Mouse (Mus musculus): ENCODE results near the gene Rnf150. TPM values are rescaled to one million over a fixed set of nuclear protein-coding genes. Genes with fewer than 3 reads are reported as not detected.
A peak's percentile ranks its signal among the peaks of the same experiment; 100 is the strongest.

The Rnf150 gene
- polyA plus RNA-seq, 1 experiment from 2014 or later: 2.1 TPM

DNA sequence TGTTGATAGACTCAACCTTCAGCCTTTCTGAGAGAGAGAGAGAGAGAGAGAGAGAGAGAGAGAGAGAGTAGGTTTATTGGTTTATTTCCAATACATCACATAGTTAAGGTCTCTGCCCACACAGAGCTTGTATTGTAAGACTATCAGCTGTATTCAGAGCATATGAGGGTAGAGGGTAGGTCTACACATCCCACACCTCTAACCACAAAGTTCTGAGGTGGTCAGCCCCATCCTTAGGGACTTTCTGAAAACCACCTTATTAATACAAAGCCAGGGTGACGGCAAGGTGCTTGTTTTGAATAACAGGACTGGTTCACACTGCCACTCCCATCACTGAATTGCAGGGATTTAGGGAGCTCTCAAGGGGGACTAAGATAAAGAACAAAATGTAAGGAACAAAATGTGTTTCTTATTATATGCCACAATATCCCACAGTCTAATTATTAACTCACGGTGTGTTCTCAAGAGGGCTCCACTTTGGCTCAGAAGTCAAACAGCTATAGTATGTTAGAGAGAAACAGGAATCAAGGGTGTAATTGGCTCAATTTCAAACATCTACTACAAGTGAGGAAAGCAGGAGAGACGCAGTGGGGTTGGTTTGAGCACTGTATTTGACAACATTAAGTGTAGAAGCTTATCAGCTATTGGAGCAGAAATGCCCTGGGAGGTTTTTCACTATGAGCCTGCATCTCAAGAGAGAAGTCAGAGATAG, 132.7 kb downstream of the Rnf150 start:
- no peak for ATAC-seq (ENCODE audit: low FRiP score, low read depth)
- H3K4me2 ChIP-seq: no peak overlapping the region
- H3K9ac ChIP-seq: no peak overlapping the region
- H3K27ac ChIP-seq (replicated peaks): no peak overlapping the region
- no peaks in the 10 kb centered on the region for H3K4me1 ChIP-seq (replicated peaks)
- no peaks in the 10 kb centered on the region for H3K27me3 ChIP-seq
- no peak overlapping the region for H3K4me3 ChIP-seq
- H3K36me3 ChIP-seq: no peaks in the 10 kb centered on the region
- no peaks in the 10 kb centered on the region for H3K9me3 ChIP-seq
- 73% methylated on average over 3 of the region's 3 CpGs for WGBS

DNA sequence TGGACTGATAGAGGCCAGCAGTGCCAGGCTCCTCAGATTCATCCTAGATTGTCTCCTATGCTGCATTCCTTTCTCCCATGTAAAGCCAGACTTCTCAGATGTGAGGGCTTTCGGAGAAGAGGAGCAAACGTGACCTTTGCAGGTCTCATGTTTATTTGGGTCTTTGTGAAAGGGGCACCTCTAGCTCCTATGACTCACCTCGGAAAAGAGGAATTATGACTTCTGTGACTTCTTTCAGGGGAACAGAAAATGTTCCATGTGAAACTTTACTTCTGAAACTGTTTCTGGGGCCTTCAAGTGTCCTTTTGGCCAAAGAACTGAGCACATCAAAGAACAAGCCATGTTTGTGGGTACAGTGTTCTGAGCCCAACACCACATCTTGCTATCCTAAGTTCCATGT, 133.7 kb downstream of the Rnf150 start:
- Histone ChIP-seq H3K4me3 (no peak overlapping the region), H3K4me1 (replicated peaks) (no peaks in the 10 kb centered on the region), H3K9me3 (no peaks in the 10 kb centered on the region), H3K9ac (no peak overlapping the region), H3K4me2 (no peak overlapping the region), H3K27me3 (no peaks in the 10 kb centered on the region), H3K27ac (replicated peaks) (no peak overlapping the region), H3K36me3 (no peaks in the 10 kb centered on the region)
- 88% methylated on average over 3 of the region's 3 CpGs for WGBS
- ATAC-seq (ENCODE audit: low FRiP score, low read depth): no peak

DNA sequence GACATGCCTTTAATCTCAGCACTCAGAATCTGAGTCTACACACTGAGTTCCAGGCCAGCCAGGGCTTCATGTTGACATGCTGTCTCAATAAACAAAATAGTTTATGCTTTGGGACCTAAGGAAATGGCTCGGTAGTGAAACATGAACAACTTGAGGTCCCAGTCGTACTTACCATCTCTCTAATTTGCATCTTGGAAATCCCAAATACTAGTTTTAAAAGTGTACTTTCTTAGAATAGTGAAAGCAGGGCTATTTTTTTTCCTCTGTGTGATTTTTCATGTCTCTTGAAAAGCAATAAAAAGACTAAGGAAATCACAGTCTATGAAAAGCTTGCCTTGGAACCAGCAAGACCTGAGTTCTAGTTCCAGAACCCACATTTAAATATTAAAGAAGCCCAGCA, 135.6 kb downstream of the Rnf150 start:
- Histone ChIP-seq H3K36me3 (peaks cover 5% of the 10 kb centered on the region; the same call in 1 of the 2 replicates), H3K27me3 (no peaks in the 10 kb centered on the region), H3K4me3 (no peak overlapping the region), H3K9me3 (no peaks in the 10 kb centered on the region), H3K4me2 (no peak overlapping the region), H3K4me1 (replicated peaks) (no peaks in the 10 kb centered on the region), H3K9ac (no peak overlapping the region), H3K27ac (replicated peaks) (no peak overlapping the region)
- 93% methylated on average over 2 of the region's 2 CpGs for WGBS
- ATAC-seq (ENCODE audit: low FRiP score, low read depth): no peak

DNA sequence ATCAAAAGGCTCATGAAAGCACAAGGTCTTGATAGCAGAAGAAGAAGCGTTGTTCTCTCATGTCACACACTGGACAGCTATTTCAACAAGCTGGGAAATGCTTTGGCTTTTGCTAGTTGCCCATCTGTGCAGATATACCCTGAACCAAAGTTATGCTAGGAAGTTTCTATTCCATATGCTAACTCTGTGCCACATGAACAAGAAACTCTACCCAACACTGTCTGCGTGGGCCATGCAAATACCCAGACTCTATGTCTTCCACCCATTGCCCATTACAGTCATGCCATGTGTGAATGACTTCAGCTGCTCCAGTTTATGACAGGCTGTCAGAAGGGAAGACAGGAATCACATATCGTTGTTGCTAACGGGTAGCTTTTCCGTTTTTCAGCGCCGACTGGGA, 140.0 kb downstream of the Rnf150 start:
- no peak overlapping the region for H3K4me2 ChIP-seq
- 94% methylated on average over 7 of the region's 7 CpGs for WGBS
- no peak overlapping the region for H3K4me3 ChIP-seq
- no peaks in the 10 kb centered on the region for H3K27me3 ChIP-seq
- no peak overlapping the region for H3K27ac ChIP-seq (replicated peaks)
- no peak for ATAC-seq (ENCODE audit: low FRiP score, low read depth)
- no peak overlapping the region for H3K9ac ChIP-seq
- H3K36me3 ChIP-seq: peaks cover 16% of the 10 kb centered on the region; the same call in 1 of the 2 replicates
- H3K9me3 ChIP-seq: no peaks in the 10 kb centered on the region
- no peaks in the 10 kb centered on the region for H3K4me1 ChIP-seq (replicated peaks)

DNA sequence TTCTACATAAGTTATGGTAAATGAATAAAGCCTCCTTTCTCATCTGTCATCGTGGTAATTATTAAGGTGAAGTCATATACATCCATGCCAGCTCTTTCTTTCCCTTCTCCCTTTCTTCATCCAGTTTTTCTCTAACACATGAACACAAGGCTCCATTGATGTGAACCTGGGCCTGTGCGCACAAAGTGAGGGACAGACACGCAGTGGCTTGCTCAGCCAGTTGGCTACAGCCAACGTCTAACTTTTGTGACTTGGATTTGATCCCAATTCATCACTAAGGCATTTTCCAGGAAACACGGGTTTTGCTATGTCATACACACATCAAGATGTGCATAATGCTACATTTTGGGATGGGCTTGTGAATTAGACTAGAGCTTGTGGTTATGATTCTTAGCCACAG, 146.3 kb downstream of the Rnf150 start:
- Histone ChIP-seq H3K4me3 (no peak overlapping the region), H3K4me1 (replicated peaks) (no peaks in the 10 kb centered on the region), H3K36me3 (peaks cover 7% of the 10 kb centered on the region; the same call in 1 of the 2 replicates), H3K27me3 (no peaks in the 10 kb centered on the region), H3K9ac (no peak overlapping the region), H3K4me2 (no peak overlapping the region), H3K9me3 (no peaks in the 10 kb centered on the region), H3K27ac (replicated peaks) (no peak overlapping the region)
- WGBS: 90% methylated on average over 5 of the region's 5 CpGs
- no peak for ATAC-seq (ENCODE audit: low FRiP score, low read depth)

DNA sequence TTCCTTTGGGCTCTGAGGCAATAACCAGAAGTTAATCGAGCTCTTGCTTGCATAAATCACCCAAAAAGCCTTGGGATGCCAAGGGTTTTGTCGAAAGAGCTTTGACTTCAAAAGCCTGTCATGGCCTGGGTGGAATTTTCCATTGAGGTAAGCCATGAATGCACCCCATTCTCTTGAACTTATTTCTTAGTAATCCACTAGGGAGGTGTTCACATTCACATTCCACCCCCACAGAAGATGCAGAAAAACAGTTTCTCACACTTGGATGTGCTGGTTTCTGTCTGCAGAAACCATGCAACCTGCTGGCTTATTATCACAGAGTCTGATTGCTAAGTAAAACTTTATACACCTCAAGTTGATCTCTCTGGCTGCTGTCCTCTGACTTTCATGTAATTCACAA, 148.1 kb downstream of the Rnf150 start:
- Histone ChIP-seq H3K27ac (replicated peaks) (no peak overlapping the region), H3K27me3 (no peaks in the 10 kb centered on the region), H3K4me2 (no peak overlapping the region), H3K9me3 (no peaks in the 10 kb centered on the region), H3K4me3 (no peak overlapping the region), H3K9ac (no peak overlapping the region), H3K4me1 (replicated peaks) (no peaks in the 10 kb centered on the region), H3K36me3 (peaks cover 7% of the 10 kb centered on the region; the same call in 1 of the 2 replicates)
- 69% methylated on average over 2 of the region's 2 CpGs for WGBS
- ATAC-seq (ENCODE audit: low FRiP score, low read depth): no peak

DNA sequence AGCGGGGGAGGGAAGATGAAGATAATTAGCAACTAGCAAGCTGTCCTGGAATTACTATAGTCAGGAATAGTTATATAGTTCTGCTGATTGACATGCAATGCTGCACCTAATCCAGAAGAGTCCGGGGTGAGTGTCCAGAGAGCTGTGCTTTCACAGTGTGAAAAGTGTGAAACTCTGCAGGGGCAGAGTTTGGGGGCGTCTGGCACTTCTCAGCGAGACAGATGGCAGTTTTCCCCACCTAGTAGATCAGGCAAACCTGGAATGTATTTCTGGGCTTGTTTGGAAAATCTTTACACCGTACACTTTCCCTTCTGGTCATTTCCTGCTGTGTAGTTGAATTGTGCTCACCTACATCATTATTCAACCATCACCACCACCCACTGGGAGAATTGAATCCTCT, 148.6 kb downstream of the Rnf150 start:
- no peak overlapping the region for H3K9ac ChIP-seq
- ATAC-seq (ENCODE audit: low FRiP score, low read depth): no peak
- no peak overlapping the region for H3K27ac ChIP-seq (replicated peaks)
- no peak overlapping the region for H3K4me2 ChIP-seq
- no peaks in the 10 kb centered on the region for H3K27me3 ChIP-seq
- no peaks in the 10 kb centered on the region for H3K9me3 ChIP-seq
- no peaks in the 10 kb centered on the region for H3K4me1 ChIP-seq (replicated peaks)
- whole genome bisulfite sequencing: 47% methylated on average over 5 of the region's 5 CpGs
- H3K36me3 ChIP-seq: 0 out of 2 replicates have a peak, but pooled peaks cover 2% of the 10 kb centered on the region
- no peak overlapping the region for H3K4me3 ChIP-seq

DNA sequence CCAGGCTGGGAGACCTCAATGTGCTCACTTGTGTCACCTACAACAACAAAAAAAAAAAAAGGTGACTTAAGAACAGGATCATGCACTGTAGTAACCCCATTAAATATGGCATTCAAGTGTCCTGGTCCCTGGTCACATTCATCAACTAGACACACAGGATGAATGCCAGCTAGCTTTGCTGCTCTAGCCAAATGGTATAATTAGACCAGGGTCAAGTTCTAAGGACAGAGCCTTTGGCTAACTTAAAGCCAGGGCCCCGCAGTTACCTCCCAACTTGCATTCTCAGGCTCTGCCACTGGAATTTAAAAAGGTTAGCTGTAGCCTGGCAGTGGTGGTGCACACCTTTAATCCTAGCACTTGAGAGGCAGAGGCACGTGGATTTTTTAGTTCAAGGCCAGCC, 165.1 kb downstream of the Rnf150 start:
- no peak for ATAC-seq (ENCODE audit: low FRiP score, low read depth)
- H3K9ac ChIP-seq: no peak overlapping the region
- no peaks in the 10 kb centered on the region for H3K4me1 ChIP-seq (replicated peaks)
- H3K4me3 ChIP-seq: no peak overlapping the region
- H3K9me3 ChIP-seq: no peaks in the 10 kb centered on the region
- H3K27ac ChIP-seq (replicated peaks): no peak overlapping the region
- WGBS: 70% methylated on average over 2 of the region's 2 CpGs
- no peaks in the 10 kb centered on the region for H3K27me3 ChIP-seq
- H3K36me3 ChIP-seq: no peaks in the 10 kb centered on the region
- H3K4me2 ChIP-seq: no peak overlapping the region

DNA sequence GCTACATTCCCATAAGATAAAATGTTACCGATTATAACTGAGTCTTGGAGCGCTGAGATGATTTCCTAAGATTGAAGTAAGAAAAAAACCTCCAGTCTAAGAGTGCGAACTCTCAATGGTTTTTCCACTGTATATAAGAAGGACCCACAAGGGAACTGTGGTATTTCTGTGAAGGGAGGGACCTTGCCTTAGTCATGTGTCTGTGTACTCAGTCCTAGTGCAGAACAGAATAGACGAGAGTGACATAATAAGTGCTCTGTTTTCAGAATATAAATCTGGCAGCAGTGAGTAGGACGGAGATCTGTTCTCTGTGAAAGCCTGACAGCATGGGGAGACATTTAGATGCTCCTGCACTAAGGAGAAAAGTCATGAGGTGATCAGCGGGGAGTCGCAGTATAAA, 169.6 kb downstream of the Rnf150 start:
- Histone ChIP-seq H3K9me3 (no peaks in the 10 kb centered on the region), H3K9ac (no peak overlapping the region), H3K27me3 (no peaks in the 10 kb centered on the region), H3K27ac (replicated peaks) (no peak overlapping the region), H3K4me1 (replicated peaks) (no peaks in the 10 kb centered on the region), H3K4me2 (no peak overlapping the region), H3K4me3 (no peak overlapping the region), H3K36me3 (no peaks in the 10 kb centered on the region; the same call in 1 of the 2 replicates)
- 59% methylated on average over 5 of the region's 7 CpGs for WGBS
- peak; percentile 29; the same call in 1 of the 2 replicates for ATAC-seq (ENCODE audit: low FRiP score, low read depth)

DNA sequence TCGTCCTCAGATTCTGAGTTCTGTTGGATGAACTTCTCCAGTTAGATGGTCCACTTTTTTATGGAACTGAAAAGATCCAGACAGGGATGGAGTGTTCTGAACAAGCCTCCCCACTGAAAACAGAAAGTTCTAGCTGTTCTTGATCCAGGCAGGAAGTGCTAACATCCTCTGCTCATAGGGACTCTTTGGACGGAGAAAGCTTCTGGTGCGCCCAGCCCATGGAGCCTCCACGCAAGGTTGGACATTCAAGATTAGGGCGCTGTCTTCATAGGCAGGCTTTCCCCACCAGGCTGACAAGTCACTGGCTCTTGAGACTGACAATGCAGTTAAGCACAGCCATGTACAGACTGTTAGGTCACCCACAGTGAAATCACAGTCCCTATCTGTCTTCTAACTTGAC, 172.0 kb downstream of the Rnf150 start:
- H3K4me1 ChIP-seq (replicated peaks): no peaks in the 10 kb centered on the region
- H3K27me3 ChIP-seq: no peaks in the 10 kb centered on the region
- no peak overlapping the region for H3K27ac ChIP-seq (replicated peaks)
- no peaks in the 10 kb centered on the region for H3K9me3 ChIP-seq
- H3K9ac ChIP-seq: no peak overlapping the region
- no peaks in the 10 kb centered on the region; the same call in 1 of the 2 replicates for H3K36me3 ChIP-seq
- no peak for ATAC-seq (ENCODE audit: low FRiP score, low read depth)
- no peak overlapping the region for H3K4me3 ChIP-seq
- no peak overlapping the region for H3K4me2 ChIP-seq
- WGBS: 94% methylated on average over 5 of the region's 5 CpGs

DNA sequence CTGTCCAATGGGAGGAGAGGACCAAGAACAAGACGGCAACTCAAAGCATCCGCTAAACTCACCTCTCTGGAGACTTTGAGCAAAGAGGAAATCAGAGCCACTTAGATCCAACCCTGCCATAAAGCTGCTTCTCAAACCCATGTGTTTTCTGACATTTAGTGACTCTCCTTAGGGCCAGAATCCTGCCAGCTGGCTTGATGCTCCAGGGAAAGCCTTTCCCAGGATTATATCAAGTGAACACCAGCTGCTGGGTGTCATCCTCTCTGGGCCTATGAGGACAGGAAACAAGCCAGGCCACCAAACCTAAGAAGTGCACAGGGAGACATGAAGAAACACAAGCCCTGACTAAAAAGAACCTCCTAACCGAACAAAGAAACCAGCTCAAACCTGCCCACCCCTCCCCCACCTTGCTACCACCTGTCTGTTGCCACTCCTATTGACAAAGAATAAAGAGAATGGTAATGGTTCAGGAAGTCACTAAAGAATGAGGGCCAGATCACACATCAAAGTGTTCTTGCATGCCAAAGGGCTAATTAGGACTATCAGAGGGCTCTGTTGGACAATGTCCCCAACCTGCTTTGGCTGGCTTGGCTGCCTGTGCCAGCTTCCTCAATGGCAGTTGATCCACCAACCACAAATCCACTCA, 173.5 kb downstream of the Rnf150 start:
- ATAC-seq (ENCODE audit: low FRiP score, low read depth): no peak
- Histone ChIP-seq H3K36me3 (no peaks in the 10 kb centered on the region; the same call in 1 of the 2 replicates), H3K27ac (replicated peaks) (no peak overlapping the region), H3K4me2 (no peak overlapping the region), H3K4me1 (replicated peaks) (no peaks in the 10 kb centered on the region), H3K4me3 (no peak overlapping the region), H3K9me3 (no peaks in the 10 kb centered on the region), H3K27me3 (no peaks in the 10 kb centered on the region), H3K9ac (no peak overlapping the region)
- 79% methylated on average over 3 of the region's 3 CpGs for WGBS

DNA sequence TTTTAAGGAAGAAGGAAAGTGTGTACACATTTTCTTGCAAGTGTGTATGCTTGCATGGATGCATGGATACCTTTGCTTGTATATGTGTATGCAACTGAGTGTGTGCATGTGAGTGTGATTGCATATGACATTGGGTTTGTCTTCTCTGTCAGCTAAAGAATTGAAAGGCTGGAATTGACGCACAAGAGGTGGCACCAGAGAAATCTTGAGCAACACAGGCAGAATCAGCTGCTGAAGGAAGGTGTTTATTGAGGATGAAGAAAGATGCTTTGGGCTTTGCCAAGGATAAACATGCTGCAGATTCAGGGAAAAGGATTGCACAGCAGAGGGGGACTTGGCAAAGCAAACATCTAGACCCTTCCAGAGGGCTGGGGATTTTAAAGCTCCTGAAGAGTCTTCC, 174.2 kb downstream of the Rnf150 start:
- no peak overlapping the region for H3K27ac ChIP-seq (replicated peaks)
- H3K4me3 ChIP-seq: no peak overlapping the region
- 94% methylated on average over 1 of the region's 1 CpGs for WGBS
- no peaks in the 10 kb centered on the region for H3K9me3 ChIP-seq
- ATAC-seq (ENCODE audit: low FRiP score, low read depth): no peak
- no peaks in the 10 kb centered on the region for H3K27me3 ChIP-seq
- no peaks in the 10 kb centered on the region; the same call in 1 of the 2 replicates for H3K36me3 ChIP-seq
- H3K4me2 ChIP-seq: no peak overlapping the region
- H3K9ac ChIP-seq: no peak overlapping the region
- H3K4me1 ChIP-seq (replicated peaks): no peaks in the 10 kb centered on the region

Measured in hindbrain, embryonic 15.5 days (tissue).